Mouse (Mus musculus): ENCODE results near the gene Cyp2e1.
"Not testable (repeated sequence)": the region's sequence is repeated elsewhere in the genome, so short reads cannot be mapped to it uniquely, and the experiment has no call there.

Cyp2e1 gene

GRCm38 (mm10) chr7:140763447-140764020 is at the start of gene Cyp2e1:
TSS of gene Cyp2e1 (plus strand) at chr7:140763739.
- DNase-seq (ENCODE audit: low spot score in 2 of 2), result no peak

- DNase-seq (ENCODE audit: low spot score in 2 of 2), result no peak
Observed at GRCm38 (mm10) chr7:140717155-140718055, 46.1 kb upstream of the Cyp2e1 start.

GRCm38 (mm10) chr7:140721095-140721494 is 42.4 kb upstream of the Cyp2e1 start:
- DNase-seq (ENCODE audit: low spot score in 2 of 2), result no peak

GRCm38 (mm10) chr7:140725558-140725957 is 38.0 kb upstream of the Cyp2e1 start:
- no peak for DNase-seq (ENCODE audit: low spot score in 2 of 2)

GRCm38 (mm10) chr7:140733162-140733561 is 30.4 kb upstream of the Cyp2e1 start:
- DNase-seq (ENCODE audit: low spot score in 2 of 2), result no peak

GRCm38 (mm10) chr7:140747402-140747801 is 16.1 kb upstream of the Cyp2e1 start:
- no peak for DNase-seq (ENCODE audit: low spot score in 2 of 2)

- no peak for DNase-seq (ENCODE audit: low spot score in 2 of 2)
Observed at GRCm38 (mm10) chr7:140748116-140748826, 15.3 kb upstream of the Cyp2e1 start.

GRCm38 (mm10) chr7:140748827-140749160 is 14.7 kb upstream of the Cyp2e1 start:
- DNase-seq (ENCODE audit: low spot score in 2 of 2), result no peak

GRCm38 (mm10) chr7:140754556-140754955 is 9.0 kb upstream of the Cyp2e1 start:
- no peak for DNase-seq (ENCODE audit: low spot score in 2 of 2)

- no peak for DNase-seq (ENCODE audit: low spot score in 2 of 2)
Observed at GRCm38 (mm10) chr7:140756151-140756854, 7.2 kb upstream of the Cyp2e1 start.

- DNase-seq (ENCODE audit: low spot score in 2 of 2), result no peak
Observed at GRCm38 (mm10) chr7:140760647-140761046, 2.9 kb upstream of the Cyp2e1 start.

- not testable (repeated sequence) for DNase-seq (ENCODE audit: low spot score in 2 of 2)
Observed at GRCm38 (mm10) chr7:140765391-140765790, 1.9 kb downstream of the Cyp2e1 start.

- no peak for DNase-seq (ENCODE audit: low spot score in 2 of 2)
Observed at GRCm38 (mm10) chr7:140765888-140766739, 2.6 kb downstream of the Cyp2e1 start.

GRCm38 (mm10) chr7:140780548-140780947 is 17.0 kb downstream of the Cyp2e1 start:
- no peak for DNase-seq (ENCODE audit: low spot score in 2 of 2)

- no peak for DNase-seq (ENCODE audit: low spot score in 2 of 2)
Observed at GRCm38 (mm10) chr7:140787406-140788052, 24.0 kb downstream of the Cyp2e1 start, which contains the start of gene Syce1. TSS of gene Syce1 (minus strand) at chr7:140787852.

GRCm38 (mm10) chr7:140788053-140788435 is 24.5 kb downstream of the Cyp2e1 start:
- DNase-seq (ENCODE audit: low spot score in 2 of 2), result no peak

- no peak for DNase-seq (ENCODE audit: low spot score in 2 of 2)
Observed at GRCm38 (mm10) chr7:140793541-140793940, 30.0 kb downstream of the Cyp2e1 start.

GRCm38 (mm10) chr7:140797619-140798018 is 34.1 kb downstream of the Cyp2e1 start:
- no peak for DNase-seq (ENCODE audit: low spot score in 2 of 2)

- DNase-seq (ENCODE audit: low spot score in 2 of 2), result no peak
Observed at GRCm38 (mm10) chr7:140798212-140798611, 34.7 kb downstream of the Cyp2e1 start.

GRCm38 (mm10) chr7:140802629-140803028 is 39.1 kb downstream of the Cyp2e1 start:
- DNase-seq (ENCODE audit: low spot score in 2 of 2), result no peak

All from urinary bladder, postnatal 4 days (tissue).